Mouse (Mus musculus) adrenal gland, adult 8-10 months (tissue): ENCODE data around the gene 1700125H20Rik. TPM values are rescaled to one million over a fixed set of nuclear protein-coding genes. Genes with fewer than 3 reads are reported as not detected.
A peak's percentile ranks its signal among the peaks of the same experiment; 100 is the strongest.
"Not testable (repeated sequence)": the region's sequence is repeated elsewhere in the genome, so short reads cannot be mapped to it uniquely, and the experiment has no call there.

ENCODE experiments used
- DNase-seq: peaks from one replicate; pipeline ENCODE4 v3.0.0; 2022
- total RNA-seq, 4 experiments: library from RNA; stranded (reverse); gene quantifications; 2 replicates each; pipeline ENCODE4 v1.2.4; 2022

Gene 1700125H20Rik
- 1 to 10 TPM in 2 of 4 experiments, under 1 TPM in 1, not detected in 1; 0.32 to 3.8 (median 2.4) TPM for total RNA-seq

DNA sequence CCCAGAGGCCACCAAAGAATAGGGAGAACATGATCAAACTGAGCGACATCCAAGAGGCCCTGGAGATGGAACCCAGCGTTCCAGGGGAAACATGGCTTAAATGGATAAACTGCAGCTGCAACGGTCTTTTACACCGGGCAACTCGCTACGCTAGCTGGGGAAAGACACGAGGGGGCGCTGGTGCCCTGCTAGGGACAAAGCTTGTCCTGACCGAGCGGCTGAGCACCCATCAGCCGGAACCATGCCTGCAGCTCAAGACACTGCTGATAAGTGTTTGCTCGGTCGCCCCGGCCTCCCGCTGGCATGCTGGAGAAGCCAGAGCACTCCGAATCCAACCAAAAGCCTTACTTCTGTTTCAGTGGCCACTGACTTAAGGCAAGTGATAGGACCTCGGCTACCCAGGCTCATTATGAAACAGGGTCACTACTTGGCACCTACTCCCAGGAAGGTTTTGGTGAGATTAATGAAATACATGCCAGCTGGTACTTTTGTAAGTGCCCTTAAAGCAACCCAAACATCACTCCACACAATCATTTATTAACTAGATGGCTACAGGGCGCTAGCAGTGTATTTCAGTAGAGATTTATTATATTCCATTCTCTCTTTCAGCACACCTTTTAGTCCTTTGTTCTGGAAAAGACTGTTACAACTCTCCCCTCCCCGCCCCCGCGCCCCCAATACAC lies at the start of gene 1700125H20Rik:
Gene 1700125H20Rik, plus strand, starts transcription at position 347 of the 683 bp plus-strand sequence.
- peak; percentile 81 for DNase-seq

DNA sequence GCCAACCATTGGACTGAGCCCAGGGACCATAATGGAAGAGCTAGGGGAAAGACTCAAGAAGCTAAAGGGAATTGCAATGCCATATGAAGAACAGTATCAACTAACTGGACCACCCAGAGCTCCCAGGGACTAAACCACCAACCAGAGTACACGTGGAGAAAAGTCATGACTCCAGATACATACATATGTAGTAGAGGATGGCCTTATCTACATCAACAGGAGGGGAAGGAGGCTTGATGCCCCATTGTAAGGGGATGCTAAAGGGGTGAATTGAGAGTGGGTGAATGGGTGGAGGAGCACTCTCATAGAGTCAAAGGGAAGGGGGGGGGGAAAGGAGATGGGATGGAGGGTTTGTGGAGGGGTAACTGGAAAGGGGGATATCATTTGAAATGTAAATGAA lies 48.1 kb upstream of the 1700125H20Rik start:
- DNase-seq: no peak

DNA sequence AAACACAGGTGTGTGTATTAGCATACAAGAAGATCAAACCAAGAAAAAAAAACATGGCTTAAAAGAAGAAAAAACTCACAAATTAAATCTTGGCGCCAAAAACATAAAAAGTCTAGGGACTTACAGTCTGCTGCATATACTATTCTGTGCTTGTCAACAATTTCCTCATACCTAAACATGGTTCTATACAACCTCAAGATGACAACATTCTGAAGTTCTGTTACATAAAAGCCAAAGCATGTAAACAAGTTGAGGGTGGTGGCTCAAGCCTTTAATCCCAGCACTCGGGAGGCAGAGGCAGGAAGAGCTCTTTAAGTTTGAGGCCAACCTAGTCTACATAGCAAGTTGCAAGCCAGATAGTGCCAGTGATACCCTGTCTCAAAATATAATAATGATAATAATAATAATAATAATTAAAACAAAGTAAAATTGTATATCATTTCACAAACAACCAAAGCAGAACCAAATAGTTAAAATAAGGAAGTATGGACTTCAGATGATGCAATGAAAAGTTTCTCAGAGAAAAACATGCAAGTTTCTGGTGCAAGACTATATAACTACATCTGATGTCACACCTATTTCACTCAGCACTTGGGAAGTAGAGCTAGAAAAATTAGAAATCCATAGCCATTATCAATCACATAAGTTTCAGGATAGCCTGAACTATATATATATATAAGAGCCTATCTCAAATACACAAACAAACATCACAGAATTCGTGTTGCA lies 46.8 kb upstream of the 1700125H20Rik start:
- no peak for DNase-seq

DNA sequence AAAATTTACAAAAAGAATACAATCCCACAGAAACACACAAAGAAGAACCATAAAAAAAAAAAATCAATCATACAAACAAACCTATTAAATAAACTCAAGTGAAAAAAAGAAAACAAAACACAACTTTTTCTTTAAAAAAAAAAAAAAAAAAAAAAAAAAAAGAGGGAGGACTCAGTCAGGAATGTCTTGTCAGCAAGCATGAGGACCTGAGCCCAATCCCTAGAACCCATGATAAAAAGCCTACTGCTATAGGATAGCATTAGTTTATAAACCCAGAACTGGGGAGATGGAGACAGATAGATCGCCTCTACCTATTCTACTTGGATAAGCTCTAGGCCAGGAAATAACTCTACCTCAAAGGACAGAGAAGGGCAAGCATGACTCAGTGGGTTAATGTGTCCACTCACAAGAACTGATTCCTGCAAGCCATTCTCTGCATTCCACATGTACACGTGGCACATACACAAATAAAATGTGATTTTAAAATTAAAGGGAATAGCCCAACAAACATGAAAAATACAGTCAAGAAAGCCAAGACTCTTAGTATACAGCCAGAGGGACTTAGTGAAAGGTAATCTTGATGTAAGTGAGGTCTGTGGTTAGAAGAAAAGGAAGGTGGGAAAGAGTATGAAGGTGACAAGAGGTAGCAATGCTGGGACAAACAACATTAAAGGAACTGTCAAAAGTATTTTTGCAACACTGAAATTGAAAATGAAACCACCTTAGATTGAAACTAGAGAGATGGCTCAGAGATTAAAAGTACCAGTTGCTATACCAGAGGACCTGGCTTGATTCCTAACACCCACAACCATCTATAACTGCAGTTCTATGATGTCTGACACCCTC lies 43.7 kb upstream of the 1700125H20Rik start:
- DNase-seq: no peak

DNA sequence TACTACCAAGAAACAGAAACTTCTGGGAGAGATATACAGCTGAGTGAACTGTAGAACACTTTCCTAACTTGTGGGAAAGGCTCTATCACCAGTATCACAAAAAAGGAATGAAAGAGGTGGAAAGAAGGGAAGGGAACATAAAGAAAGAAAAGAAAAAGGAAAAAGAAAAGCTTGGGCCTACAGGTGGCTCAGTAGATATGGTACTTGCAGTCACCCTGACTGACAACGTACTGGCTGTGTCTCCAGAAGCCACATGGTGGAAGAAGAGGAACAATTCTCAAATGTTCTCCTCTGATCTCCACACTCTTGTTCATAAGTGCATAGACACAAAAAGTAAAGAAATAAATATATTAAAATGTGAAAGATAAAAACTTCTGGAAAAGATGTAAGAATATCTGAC lies 41.3 kb upstream of the 1700125H20Rik start:
- DNase-seq: no peak

DNA sequence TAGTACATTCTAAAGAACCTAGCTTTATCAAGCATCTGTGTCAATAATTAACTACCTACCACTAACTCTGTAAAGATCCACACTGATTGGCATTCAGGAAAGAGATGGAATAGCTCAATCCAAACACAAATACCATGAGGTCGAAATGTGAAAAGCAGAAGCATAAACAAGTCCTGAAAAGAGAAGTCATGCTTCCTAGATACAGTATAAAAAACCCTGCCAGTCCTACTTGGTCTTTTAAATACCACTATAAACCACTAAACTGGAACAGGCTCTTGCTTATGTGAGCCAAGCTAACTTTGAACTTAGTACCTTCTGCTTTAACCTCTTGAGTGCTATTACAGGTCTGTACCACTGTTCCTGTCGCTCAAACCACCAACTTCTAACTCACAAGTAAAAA lies 38.7 kb upstream of the 1700125H20Rik start:
- DNase-seq: no peak

DNA sequence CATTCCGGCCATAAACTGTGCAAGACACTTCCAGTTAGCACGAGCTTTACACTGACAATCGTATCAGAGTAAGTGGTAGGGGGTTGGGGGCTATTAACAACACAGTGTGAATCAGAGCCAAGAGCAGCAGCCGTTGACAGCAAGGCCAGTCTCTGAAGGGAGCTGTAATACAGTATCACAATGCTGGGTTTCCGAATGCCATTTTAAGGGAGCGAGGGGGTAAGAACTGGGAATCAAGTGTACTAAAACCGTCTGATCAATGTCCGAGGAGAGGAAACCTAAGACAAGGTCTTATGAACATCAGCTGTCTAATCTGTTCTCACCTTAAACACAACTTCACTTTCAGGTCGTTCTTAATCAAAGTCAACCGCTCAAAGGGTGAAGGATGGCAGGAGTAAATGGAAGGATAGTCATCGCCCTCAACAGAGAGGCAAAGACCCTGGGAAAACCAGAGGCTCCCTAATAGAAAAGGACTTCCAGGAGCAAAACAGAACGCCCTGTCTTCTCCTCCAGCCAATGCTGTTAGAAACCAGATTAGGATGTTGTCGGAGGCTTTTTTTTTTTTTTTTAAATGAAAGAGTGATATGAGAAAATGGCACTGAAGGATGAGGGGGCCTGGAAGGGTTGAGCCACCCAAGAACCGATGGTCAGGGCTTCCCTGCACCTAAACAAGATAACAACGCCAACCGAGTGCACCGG lies 31.3 kb upstream of the 1700125H20Rik start:
- DNase-seq: no peak

DNA sequence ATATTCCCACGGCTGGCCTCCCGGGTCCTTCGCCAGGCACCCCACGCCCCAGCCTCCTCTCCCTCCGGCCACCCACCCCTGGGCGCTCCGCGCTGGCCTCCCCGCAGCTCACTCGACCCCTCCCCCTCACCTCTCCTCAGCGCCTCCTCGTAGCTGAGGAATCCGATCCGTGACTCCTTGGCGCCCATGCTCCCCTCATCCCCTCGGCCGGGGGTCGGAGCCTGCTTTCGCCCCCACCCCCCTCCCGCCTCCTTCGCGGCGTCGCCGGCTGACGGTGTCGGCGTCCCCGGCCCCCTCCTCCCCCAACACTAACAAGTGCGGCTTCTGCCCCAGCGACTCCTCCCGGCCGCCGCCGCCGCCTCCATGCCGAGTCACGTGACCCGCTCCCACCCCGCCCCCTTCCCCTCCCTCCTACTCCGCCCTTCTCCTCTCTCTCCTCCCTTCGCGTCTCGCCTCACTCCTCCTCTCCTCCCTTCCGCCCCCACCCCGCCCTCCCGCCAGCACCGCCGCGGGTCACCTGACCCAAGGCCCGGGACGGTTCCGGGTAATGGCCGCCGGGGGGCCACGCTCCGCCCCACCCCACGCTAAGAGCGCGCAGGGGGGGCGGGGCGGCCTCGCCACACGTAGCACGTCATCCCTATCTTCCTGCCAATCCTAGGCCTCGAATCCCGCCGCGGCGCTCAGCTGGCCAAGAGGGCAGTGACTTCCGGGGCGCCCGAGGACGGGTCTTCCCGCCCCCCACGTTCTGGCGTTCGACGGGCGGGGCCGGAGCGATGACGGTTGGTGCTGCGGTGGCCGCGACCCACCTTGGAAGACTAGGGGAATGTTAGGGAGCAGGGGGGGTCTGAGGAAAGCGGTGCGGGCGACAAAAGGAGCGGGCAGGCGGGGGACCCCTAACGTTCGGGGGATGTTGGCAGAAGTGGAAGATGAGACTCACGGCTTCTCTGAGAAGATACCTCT lies 30.3 kb upstream of the 1700125H20Rik start, which contains the start of gene Usp32:
Gene Usp32, minus strand, starts transcription at position 581 of the 960 bp plus-strand sequence.
- DNase-seq: peak; percentile 97

DNA sequence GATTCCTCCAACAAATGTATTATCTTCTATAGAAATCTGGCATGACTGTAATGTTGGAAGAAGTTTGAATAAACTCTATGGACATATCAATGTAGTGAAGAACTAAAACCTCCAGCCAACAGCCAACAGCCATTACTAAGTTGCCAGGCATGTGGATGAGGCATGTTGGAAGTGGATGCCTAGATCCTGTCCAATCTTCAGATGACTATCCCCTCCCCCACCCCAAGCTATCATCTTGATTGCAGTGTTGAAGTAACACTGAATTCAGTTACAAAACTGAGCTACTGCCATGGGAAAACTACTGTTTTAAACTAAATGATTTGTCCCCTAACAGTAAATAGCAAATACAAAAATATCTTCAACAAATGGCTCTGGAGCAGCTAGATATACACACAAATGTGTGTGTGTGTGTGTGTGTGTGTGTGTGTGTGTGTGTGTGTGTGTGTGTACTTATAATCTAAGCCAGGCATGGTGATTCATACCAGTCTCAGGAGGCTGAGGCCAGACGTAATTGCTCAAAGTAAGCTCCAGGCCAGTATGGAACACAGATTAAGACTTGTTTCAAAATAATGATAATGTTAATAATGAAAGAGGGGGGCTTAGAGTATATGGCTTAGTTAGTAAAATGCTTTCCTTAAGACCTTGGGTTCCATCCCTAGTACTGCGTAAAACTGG lies 17.8 kb upstream of the 1700125H20Rik start:
- no peak for DNase-seq

DNA sequence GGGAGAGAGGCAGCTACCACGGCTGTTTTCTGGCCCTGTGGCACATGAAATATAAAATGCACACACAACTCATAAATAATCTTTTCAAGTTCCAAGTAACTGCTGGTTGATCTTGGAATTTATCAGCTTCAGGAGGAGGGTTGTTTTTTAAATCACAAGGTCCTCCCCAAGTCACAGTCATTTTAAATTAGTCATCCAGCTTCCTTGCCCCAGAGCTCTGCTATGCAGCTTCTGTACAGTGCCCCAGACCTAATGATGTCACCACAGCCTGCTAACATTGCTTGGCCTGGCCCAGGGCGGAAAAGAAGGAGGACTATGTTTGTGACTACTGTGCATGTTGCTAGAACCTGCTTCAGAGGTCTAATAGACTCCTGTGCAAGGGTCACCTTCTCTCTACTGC lies 12.9 kb upstream of the 1700125H20Rik start:
- DNase-seq: peak; percentile 38

DNA sequence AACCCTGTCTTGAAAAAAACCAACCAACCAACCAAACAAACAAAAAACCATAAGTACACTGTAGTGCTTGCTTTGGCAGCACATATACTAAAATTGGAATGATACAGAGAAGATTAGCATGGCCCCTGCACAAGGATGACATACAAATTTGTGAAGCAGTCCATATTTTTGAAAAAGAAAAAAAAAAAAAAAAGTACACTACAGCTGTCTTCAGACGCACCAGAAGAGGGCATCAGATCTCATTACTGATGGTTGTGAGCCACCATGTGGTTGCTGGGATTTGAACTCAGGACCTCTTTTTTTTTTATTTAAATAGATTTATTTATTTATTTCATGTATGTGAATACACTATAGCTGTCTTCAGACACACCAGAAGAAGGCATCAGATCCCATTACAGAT lies 7.2 kb upstream of the 1700125H20Rik start:
- DNase-seq: not testable (repeated sequence)

DNA sequence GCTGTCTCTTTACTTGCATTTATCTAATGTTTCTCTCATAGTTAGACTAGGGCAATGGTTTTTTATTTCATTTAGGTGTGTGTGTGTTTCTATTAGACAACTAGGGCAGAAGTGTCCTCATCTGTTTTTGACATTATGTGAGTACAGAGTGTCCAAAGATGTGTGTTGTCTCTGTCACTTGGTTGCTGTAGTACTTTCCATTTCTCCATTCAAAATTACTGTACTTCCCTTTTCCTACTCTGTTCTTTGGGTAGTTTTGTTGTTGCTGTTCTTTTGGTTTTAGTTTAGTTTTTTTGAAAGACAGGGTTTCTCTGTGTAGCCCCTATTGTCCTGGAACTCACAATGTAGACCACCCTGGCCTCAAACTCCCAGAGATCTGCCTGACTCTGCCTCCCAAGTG lies 5.8 kb upstream of the 1700125H20Rik start:
- no peak for DNase-seq

DNA sequence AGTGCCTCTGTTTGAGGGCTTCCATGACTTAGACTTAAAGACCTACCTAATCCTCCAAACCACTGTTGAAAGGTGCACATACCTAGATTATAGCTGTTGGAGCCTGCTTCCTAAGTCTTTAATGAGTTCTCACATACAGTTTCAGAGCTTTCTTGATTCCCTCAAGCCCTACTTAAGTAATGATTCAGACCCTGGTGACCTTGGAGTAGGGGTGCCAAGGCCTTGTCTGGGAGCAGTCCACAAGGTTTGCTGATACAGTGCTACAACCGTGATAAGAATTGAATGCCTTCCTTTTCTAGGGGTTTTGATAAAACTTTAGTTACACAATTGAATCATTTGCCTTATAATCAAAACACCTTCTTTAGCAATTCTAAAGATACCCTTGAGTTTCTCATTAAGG lies 2.7 kb upstream of the 1700125H20Rik start:
- DNase-seq: peak; percentile 42

DNA sequence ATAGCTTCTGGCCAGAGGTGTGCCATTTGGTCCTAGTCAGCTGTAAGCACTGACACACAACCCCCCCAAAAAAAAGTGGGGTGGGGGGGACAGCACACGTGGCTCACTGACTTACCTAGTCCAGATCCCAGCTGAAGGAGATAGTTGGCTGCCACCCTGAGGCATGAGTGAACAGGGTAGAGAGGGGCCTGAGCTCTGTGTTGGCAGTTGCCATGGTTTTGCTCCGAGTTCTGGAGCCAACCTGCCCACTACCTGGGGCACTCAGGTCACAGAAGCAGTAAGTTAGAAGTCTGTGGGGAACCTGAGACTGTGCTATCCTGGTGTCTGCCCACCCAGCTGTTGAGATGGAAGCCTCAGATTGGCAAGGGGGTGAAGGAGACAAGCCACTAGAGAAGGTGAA lies 629 bp downstream of the 1700125H20Rik start:
- no peak for DNase-seq

DNA sequence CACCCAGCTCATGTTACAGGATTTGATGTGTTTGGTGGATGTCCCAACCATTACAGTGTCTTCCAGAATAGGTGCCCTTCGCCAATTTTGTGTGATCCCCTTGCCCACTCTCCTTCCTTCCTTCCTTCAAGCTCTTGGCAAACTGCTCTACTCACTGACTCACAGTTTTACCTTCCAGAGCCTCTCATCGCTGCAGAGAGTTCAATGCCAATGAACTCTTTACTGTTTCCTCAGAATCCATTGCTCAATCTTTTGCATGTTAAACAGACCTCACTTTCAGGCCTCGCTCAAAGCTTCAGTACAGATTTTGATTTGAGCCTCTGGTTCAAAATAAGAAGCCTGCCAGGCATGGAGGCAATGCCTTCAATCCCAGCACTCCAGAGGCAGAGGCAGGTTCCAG lies 5.7 kb downstream of the 1700125H20Rik start:
- no peak for DNase-seq

DNA sequence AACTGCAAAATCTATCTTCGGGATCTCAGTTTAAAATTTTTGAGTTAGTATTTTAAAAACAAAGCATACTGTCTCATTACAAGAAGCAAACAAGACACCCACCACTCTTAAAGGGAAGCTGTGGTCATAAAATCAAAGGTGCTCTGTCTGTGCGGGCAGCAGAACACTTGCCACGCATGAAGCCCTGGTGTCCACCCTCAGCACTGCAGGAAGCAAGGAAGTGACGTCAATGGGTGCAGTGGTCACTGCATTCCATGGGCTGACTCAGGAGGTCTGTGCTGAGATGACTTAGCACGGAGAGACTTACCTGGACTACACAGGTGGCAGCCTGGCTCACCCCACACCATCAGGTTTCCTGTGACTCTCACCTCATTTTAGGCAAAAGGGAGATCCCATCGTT lies 7.6 kb downstream of the 1700125H20Rik start:
- DNase-seq: no peak

DNA sequence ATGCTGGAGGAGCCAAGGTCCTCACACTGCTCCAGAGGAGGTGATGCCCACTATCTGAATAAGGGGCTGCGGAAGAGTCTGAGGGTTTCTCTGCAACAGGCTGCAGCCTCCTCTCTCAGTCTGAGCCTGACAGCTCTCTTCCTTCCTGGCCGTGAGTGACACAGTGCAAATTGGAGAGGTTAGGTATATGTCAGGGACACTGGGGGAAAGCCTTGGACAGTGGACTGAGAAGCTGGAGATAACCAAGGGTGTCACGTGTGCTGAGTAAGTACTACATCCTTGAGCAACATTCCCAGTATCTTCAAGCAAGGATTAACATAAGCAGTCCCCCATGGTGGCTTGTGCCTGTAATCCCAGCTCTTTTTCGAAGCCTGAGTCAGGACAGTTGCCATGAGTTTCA lies 8.2 kb downstream of the 1700125H20Rik start:
- DNase-seq: peak; percentile 31

DNA sequence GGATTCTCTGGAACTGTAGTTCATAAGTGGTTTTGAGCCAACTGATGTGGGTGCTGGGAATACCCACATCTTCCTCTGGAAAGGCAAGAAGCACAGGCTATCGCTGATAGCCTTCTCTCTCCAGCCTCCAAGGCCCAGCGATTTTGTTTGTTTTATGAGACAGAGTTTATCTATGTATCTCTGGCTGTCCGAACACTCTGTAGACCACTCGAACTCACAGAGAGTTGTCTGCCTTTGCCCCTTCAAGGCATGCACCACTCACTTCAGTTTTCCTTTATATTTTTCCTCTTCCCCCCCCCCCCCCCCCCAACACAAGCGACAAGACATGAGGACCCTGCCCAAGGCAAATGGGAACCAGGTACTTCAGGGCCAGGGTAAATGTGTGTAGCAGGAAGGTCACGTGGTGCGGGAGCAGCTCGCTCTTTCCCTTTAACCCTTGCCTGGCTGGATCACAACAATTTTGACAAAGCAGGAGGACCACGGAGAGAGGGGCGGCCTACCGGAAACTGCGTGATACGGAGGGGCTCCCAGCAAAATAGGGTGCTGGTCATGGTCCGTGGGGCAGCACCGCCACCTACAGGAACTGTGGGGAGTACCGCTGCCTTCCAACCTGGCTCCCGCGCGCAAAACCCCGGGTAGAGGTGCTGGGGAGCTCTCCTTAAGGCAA lies 12.5 kb downstream of the 1700125H20Rik start:
- peak; percentile 49 for DNase-seq

DNA sequence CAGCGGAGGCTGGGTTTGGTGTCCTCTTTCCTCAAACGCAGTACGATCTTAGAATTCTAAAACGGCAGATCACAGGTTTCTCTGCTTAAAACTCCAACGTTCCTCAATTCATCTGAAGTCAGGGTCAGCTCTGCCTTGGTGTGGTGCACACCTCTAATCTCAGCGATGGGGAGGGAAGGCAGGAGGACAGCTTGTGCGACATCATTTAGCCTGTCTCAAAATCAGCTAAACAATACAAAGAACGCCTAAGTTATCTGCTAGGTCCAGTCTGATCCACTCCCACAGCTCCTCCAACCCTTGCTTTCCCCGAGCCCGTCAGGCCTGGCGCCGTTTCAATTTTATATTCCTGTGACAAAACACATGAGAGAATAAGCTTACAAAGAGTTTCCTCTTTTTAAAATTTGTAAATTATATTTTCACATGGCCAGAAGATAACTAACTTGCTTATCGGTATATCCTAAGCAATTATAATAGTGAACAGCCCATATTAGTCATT lies 13.1 kb downstream of the 1700125H20Rik start:
- no peak for DNase-seq

DNA sequence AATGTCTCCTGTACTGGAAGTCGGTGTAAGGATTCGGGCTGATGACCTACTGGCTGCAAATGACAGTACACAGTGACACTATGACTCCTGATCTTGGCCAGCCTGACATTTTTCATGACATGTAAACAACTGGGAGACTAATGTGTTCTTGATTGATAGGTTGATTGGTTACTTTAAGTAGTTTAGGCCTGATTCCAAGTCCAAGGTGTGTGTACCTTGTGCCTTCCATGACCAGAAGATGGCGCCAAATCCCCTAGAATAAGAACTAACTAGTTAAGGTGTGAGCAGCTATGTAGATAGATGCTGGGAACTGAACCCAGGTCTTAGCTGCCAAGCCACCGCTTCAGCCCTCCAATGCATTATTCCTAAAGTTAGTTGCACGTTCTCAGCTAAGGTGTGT lies 13.9 kb downstream of the 1700125H20Rik start:
- no peak for DNase-seq
